In the genomic region with DNA sequence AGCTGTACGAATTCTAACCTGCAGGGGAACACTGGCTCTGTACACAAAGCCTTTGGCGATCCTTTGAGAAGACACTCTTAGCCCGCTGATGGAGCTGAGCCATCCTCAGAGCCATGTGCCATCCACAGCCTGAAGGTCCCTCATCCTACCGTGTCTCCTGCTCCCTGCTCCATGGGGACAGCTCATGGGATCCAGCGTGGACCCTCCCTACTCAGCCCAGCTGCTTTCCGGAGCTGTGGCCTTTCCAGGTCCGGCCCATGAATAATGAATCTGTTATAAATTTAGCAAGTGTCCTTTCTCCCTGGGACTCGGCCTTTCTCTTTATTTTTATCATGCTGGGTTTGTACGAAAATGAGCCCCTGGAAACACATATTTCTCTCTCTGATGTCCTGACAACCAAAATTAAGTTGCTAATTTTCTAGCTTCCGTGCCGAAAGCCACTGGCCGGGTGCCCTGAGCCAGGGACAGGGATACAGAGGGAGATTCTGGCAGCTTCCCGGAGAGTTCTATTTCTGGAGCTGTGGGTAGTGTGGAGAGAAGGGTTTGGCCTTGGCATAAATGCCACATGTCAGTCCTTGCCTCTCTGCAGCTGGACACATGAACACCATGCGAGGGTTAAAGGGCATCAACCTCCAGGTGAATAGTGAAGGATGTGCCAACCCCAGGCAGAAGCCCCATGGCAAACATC, we compare ENCODE assay signal across 9 mouse cellular contexts. TPM values are rescaled to one million over a fixed set of nuclear protein-coding genes. Genes with fewer than 3 reads are reported as not detected.
DNase-seq lines count a peak whose midpoint lies in the region; ATAC-seq lines count a peak whose summit lies in the region.
"Had no signal": no experiment of that assay in that cellular context is flagged by ENCODE, and none has a peak within 500 bp of the region (broad histone marks: within the 10 kb centered on the region; RNA-seq: fewer than 3 reads in every experiment).

No protein-coding gene starts in this region.

- no peak overlapping the region for H3K9ac ChIP-seq in heart, embryonic 12.5 days
- no peak overlapping the region for H3K9ac ChIP-seq in forebrain, embryonic 11.5 days (ENCODE audit: low read length)

- no peak for ATAC-seq in heart, embryonic 12.5 days (ENCODE audit: insufficient number of reproducible peaks, low FRiP score)
- no peak for ATAC-seq in forebrain, embryonic 11.5 days (replicated peaks; ENCODE audit: low FRiP score)

- no peak overlapping the region for H3K4me3 ChIP-seq in heart, embryonic 12.5 days
- no peak overlapping the region for H3K4me3 ChIP-seq in forebrain, embryonic 11.5 days (ENCODE audit: low read depth, low read length)

- H3K4me2 ChIP-seq in heart, embryonic 12.5 days: no peak overlapping the region
- no peak overlapping the region for H3K4me2 ChIP-seq in forebrain, embryonic 11.5 days (ENCODE audit: low read depth, low read length, severe bottlenecking)

- peak; percentile 96 for DNase-seq in heart, adult 11 months
- peak; percentile 42 for DNase-seq in adrenal gland, postnatal 14 days
- DNase-seq in gastrocnemius, postnatal 14 days: peak; percentile 62
- peak; percentile 31 to 39 for DNase-seq in left cerebral cortex, adult 18-20 months (ENCODE audit: low spot score in 2 of 2)
- DNase-seq in embryo, embryonic 11 days: no peak
- DNase-seq in spleen, postnatal 4 days (ENCODE audit: low spot score in 2 of 2): no peak
- DNase-seq in forebrain, embryonic 11.5 days (ENCODE audit: low spot score): no peak

- no peak overlapping the region for H3K27ac ChIP-seq in heart, embryonic 12.5 days (ENCODE audit: poor library complexity, severe bottlenecking)
- H3K27ac ChIP-seq in forebrain, embryonic 11.5 days (ENCODE audit: low read depth, low read length): no peak overlapping the region

- peaks cover 5% of the 10 kb centered on the region; the same call in 1 of the 2 replicates for H3K4me1 ChIP-seq in heart, embryonic 12.5 days (replicated peaks)
- 0 out of 2 replicates have a peak, but pooled peaks cover 1% of the 10 kb centered on the region for H3K4me1 ChIP-seq in forebrain, embryonic 11.5 days (replicated peaks; ENCODE audit: control insufficient read depth, insufficient read depth, low read length)

- intact Hi-C loops in gastrocnemius, postnatal 14 days (cut with DNase I; ENCODE audit: low total_unique reads): no loop called here

- H3K36me3 ChIP-seq in heart, embryonic 12.5 days: no peaks in the 10 kb centered on the region
- H3K36me3 ChIP-seq in forebrain, embryonic 11.5 days (ENCODE audit: control insufficient read depth, insufficient read depth, low read length): no peaks in the 10 kb centered on the region

- 0 out of 2 replicates have a peak, but pooled peaks cover 3% of the 10 kb centered on the region for H3K27me3 ChIP-seq in heart, embryonic 12.5 days (replicated peaks)
- H3K27me3 ChIP-seq in forebrain, embryonic 11.5 days (ENCODE audit: control insufficient read depth, insufficient read depth, low read length): no peaks in the 10 kb centered on the region

- 67% methylated on average over 14 of the region's 14 CpGs for WGBS in heart, embryonic 12.5 days
- WGBS in forebrain, embryonic 11.5 days: 85% methylated on average over 14 of the region's 14 CpGs

- H3K9me3 ChIP-seq in heart, embryonic 12.5 days (replicated peaks): no peaks in the 10 kb centered on the region
- H3K9me3 ChIP-seq in forebrain, embryonic 11.5 days (ENCODE audit: control insufficient read depth, low read length): no peaks in the 10 kb centered on the region

RNA-seq across cellular contexts. Expression of gene Psapl1, which starts 34.7 kb away (rescaled TPM):
- polyA plus RNA-seq in heart, embryonic 12.5 days (2016; fragmentation: Nextera tagmentation; extraction: Ambion mirVana): 0.12 TPM in 1 of 2 replicates, not detected in the other
- not detected in 2 replicates for total RNA-seq in adrenal gland, postnatal 14 days (2021)
- total RNA-seq in gastrocnemius, postnatal 14 days (2021): not detected
- total RNA-seq in left cerebral cortex, adult 18-20 months (2021): not detected
- 0.09 TPM in 1 of 2 replicates, not detected in the other for polyA plus RNA-seq in forebrain, embryonic 11.5 days (2014; fragmentation: Nextera tagmentation; extraction: Ambion mirVana)
- polyA plus RNA-seq: cerebellum, adult 2 months had no signal

Comparison
In these comparisons a context has a peak if more than half of its experiments do, and no peak if none do; other contexts are left out.
1. DNase-seq: peak in heart, adult 11 months (single experiment), adrenal gland, postnatal 14 days (single experiment), gastrocnemius, postnatal 14 days (single experiment) and left cerebral cortex, adult 18-20 months (2 of 2); none in embryo, embryonic 11 days (single experiment), spleen, postnatal 4 days (0 of 2) and forebrain, embryonic 11.5 days (single experiment).